ENCODE assay signal across 30 mouse cellular contexts in genomic region chr14:57820839-57821238, GRCm38 (mm10). TPM values are rescaled to one million over a fixed set of nuclear protein-coding genes. Genes with fewer than 3 reads are reported as not detected.
"Had no signal": no experiment of that assay in that cellular context is flagged by ENCODE, and none has a peak within 500 bp of the region (broad histone marks: within the 10 kb centered on the region; RNA-seq: fewer than 3 reads in every experiment).

No protein-coding gene starts in this region.

- H3K27me3 ChIP-seq: limb, embryonic 12.5 days; limb, embryonic 13.5 days; limb, embryonic 15.5 days; liver, embryonic 15.5 days; lung, embryonic 15.5 days; megakaryocyte, embryonic 14.5 days; midbrain, embryonic 12.5 days; midbrain, embryonic 13.5 days; midbrain, embryonic 15.5 days; neural tube, embryonic 12.5 days; neural tube, embryonic 13.5 days had no signal

- H3K4me2 ChIP-seq: limb, embryonic 12.5 days; limb, embryonic 13.5 days; limb, embryonic 15.5 days; liver, embryonic 15.5 days; lung, embryonic 14.5 days; lung, embryonic 15.5 days; midbrain, embryonic 11.5 days; midbrain, embryonic 12.5 days; midbrain, embryonic 13.5 days; midbrain, embryonic 15.5 days; neural tube, embryonic 12.5 days; neural tube, embryonic 13.5 days had no signal

- H3K4me1 ChIP-seq: neural tube, embryonic 12.5 days had no signal

- DNase-seq: left cerebral cortex, postnatal 4 days; liver, postnatal 0 days; lung, adult 18-20 months; lung, adult 2 months; lung, embryonic 14.5 days; lung, postnatal 10 days; lung, postnatal 14 days; lung, postnatal 36 days; lung, postnatal 4 days; midbrain, embryonic 14.5 days had no signal

- H3K27ac ChIP-seq: left cerebral cortex, adult 2 months; limb, embryonic 12.5 days; limb, embryonic 13.5 days; limb, embryonic 15.5 days; liver, embryonic 14.5 days; liver, embryonic 15.5 days; lung, embryonic 15.5 days; macrophage; midbrain, embryonic 10.5 days; midbrain, embryonic 12.5 days; midbrain, embryonic 13.5 days; midbrain, embryonic 15.5 days; neural tube, embryonic 12.5 days; neural tube, embryonic 13.5 days had no signal

- H3K4me3 ChIP-seq: left cerebral cortex, adult 2 months; limb, embryonic 12.5 days; limb, embryonic 13.5 days; limb, embryonic 15.5 days; liver, embryonic 15.5 days; lung, embryonic 15.5 days; megakaryocyte, embryonic 14.5 days; midbrain, embryonic 10.5 days; midbrain, embryonic 12.5 days; midbrain, embryonic 13.5 days; midbrain, embryonic 15.5 days; myocyte; neural tube, embryonic 12.5 days; neural tube, embryonic 13.5 days had no signal

- H3K36me3 ChIP-seq: midbrain, embryonic 15.5 days had no signal

- H3K9ac ChIP-seq: limb, embryonic 12.5 days; limb, embryonic 15.5 days; liver, embryonic 14.5 days; liver, embryonic 15.5 days; liver, postnatal 0 days; lung, embryonic 14.5 days; lung, embryonic 15.5 days; midbrain, embryonic 12.5 days; midbrain, embryonic 15.5 days; neural tube, embryonic 12.5 days; neural tube, embryonic 13.5 days had no signal

- H3K9me3 ChIP-seq: limb, embryonic 12.5 days; limb, embryonic 13.5 days; limb, embryonic 15.5 days; liver, embryonic 15.5 days; lung, embryonic 15.5 days; megakaryocyte, embryonic 14.5 days; midbrain, embryonic 10.5 days; midbrain, embryonic 12.5 days; midbrain, embryonic 13.5 days; midbrain, embryonic 15.5 days; neural tube, embryonic 12.5 days; neural tube, embryonic 13.5 days had no signal

- ATAC-seq: liver, postnatal 0 days; lung, postnatal 0 days; midbrain, embryonic 13.5 days; midbrain, embryonic 15.5 days; midbrain, embryonic 16.5 days had no signal

RNA-seq across cellular contexts. Expression of gene Ska3, which starts 5.1 kb away (rescaled TPM):
- polyA plus RNA-seq: liver, adult 2 months had no signal
